Mouse (Mus musculus) hindbrain, embryonic 13.5 days (tissue): ENCODE data around the gene Vldlr. TPM values are rescaled to one million over a fixed set of nuclear protein-coding genes. Genes with fewer than 3 reads are reported as not detected.

Source experiments
- ATAC-seq: fragments of 200-750 bp; cut with Nextera tagmentation; 2 replicates; pipeline ENCODE4 v1.8.0; 2017; ENCODE audit warnings: moderate TSS enrichment; ENCODE audit not compliant: low FRiP score
- H3K27ac ChIP-seq: fragments of 300-500 bp; sonication (generic); 2 replicates; pipeline ENCODE4 v1.5.1; 2015; ENCODE audit warnings: inconsistent platforms, mild to moderate bottlenecking, moderate library complexity
- H3K27me3 ChIP-seq: fragments of 300-500 bp; sonication (generic); 2 replicates; pipeline ENCODE4 v1.6.1; 2015; ENCODE audit warnings: mild to moderate bottlenecking, inconsistent platforms
- H3K36me3 ChIP-seq: fragments of 300-500 bp; sonication (generic); 2 replicates; pipeline ENCODE4 v1.6.1; 2015; ENCODE audit warnings: mild to moderate bottlenecking, inconsistent platforms
- H3K4me1 ChIP-seq: fragments of 300-500 bp; sonication (generic); replicated peaks from 2 replicates; pipeline ENCODE4 v1.6.1; 2015; ENCODE audit warnings: inconsistent platforms
- H3K4me2 ChIP-seq: fragments of 300-500 bp; sonication (generic); 2 replicates; pipeline ENCODE4 v1.6.1; 2015; ENCODE audit warnings: inconsistent platforms, mild to moderate bottlenecking, moderate library complexity
- H3K4me3 ChIP-seq: fragments of 300-500 bp; sonication (generic); 2 replicates; pipeline ENCODE4 v1.5.1; 2015; ENCODE audit warnings: mild to moderate bottlenecking, inconsistent platforms
- H3K9ac ChIP-seq: fragments of 300-500 bp; sonication (generic); 2 replicates; pipeline ENCODE4 v1.6.1; 2015; ENCODE audit warnings: mild to moderate bottlenecking, inconsistent platforms
- H3K9me3 ChIP-seq: fragments of 300-500 bp; sonication (generic); 2 replicates; pipeline ENCODE4 v1.6.1; 2016; ENCODE audit warnings: inconsistent platforms
- WGBS: fragments of 180-500 bp; shearing (Covaris S2); methylation state at CpG from one replicate; pipeline ENCODE4 v1.1.7; 2015; 5-methylcytosine and 5-hydroxymethylcytosine counted together
- polyA plus RNA-seq: library from polyadenylated mRNA; unstranded; fragments of >200 nt; fragmentation: Nextera tagmentation; extraction: Ambion mirVana; gene quantifications from 2 replicates; pipeline ENCODE4 v1.2.1, GENCODE M21; 2015

The Vldlr gene
- polyA plus RNA-seq, 1 experiment from 2014 or later, result 20.2 TPM

DNA sequence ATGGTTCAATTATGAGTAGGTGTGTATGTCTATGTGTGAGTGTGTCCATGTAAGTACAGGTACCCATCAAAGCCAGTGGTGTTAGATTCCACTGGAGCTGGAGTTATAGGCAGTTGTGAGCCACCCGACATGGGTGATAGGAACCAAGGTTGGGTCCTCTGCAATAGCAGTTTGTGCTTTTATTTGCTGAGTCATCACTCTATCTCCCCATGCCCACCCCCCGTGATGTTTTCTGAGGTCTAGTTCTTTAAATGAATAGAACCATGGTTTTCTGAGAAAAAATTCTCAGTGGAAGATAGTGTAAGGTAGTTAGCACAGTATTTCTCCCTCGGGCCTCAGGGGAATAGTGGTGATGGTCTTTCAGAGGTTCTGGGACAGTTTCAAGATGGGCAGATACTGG is 39.4 kb downstream of the Vldlr start:
- Histone ChIP-seq H3K27me3 (no peaks in the 10 kb centered on the region), H3K4me2 (no peak overlapping the region), H3K4me3 (no peak overlapping the region), H3K9ac (no peak overlapping the region), H3K9me3 (no peaks in the 10 kb centered on the region), H3K27ac (no peak overlapping the region), H3K4me1 (no peaks in the 10 kb centered on the region), H3K36me3 (peaks cover 21% of the 10 kb centered on the region)
- 89% methylated on average over 3 of the region's 3 CpGs for WGBS
- ATAC-seq, result no peak

DNA sequence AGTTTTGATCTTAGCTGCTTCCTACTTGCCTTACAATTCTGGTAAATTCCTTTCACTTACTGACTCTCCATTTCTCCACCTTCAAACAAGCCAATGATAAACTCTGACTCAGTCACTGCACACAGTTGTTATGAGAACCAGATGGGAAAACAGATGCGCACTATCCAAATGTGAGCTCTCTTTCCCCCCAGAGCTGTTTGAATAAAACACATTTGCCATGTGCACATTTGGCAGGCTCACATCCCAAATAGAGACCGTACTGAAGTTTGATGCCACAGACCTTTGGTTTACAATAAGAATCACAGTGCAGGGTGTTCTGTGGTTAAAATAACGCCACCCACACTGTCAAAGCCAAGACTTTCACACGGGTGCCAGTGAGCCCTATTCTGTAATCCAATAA is 43.8 kb downstream of the Vldlr start:
- 75% methylated on average over 4 of the region's 4 CpGs for WGBS
- Histone ChIP-seq H3K4me1 (no peaks in the 10 kb centered on the region), H3K4me3 (no peak overlapping the region), H3K36me3 (no peaks in the 10 kb centered on the region), H3K9me3 (no peaks in the 10 kb centered on the region), H3K9ac (no peak overlapping the region), H3K27ac (no peak overlapping the region), H3K4me2 (no peak overlapping the region), H3K27me3 (no peaks in the 10 kb centered on the region)
- no peak for ATAC-seq

DNA sequence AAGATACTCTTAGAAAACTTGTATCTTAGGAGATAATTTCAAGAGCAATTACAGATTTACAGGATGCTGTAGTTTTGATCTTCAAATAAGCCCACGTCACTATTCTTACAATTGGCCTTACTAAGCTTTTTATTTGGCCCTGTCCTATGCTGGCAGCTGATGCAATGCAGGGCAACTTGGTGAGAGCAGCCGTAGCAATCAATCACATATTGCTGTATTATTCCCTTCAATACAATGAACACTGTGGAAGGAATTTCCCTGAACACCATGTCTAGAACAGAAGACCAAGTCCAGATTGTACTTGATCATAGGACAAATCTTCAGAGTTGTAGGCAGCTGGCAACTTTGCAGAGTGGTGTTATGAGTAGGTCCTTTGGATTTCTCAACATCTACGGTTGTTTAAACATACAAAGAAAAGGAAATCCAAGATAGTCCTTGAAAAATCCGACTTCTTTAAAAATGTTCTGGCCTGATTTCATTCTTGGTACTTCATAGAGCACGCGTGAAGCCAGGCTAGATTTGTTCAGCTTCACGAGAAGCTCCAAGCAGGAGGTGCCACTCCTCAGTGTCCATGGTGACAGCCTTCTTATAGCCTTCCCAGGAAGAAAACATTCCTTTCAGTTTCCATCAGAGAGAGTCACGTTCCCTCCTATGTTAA is 44.5 kb downstream of the Vldlr start:
- 89% methylated on average over 8 of the region's 8 CpGs for WGBS
- Histone ChIP-seq H3K4me3 (no peak overlapping the region), H3K9ac (no peak overlapping the region), H3K4me1 (no peaks in the 10 kb centered on the region), H3K36me3 (no peaks in the 10 kb centered on the region), H3K27me3 (no peaks in the 10 kb centered on the region), H3K27ac (no peak overlapping the region), H3K4me2 (no peak overlapping the region), H3K9me3 (no peaks in the 10 kb centered on the region)
- no peak for ATAC-seq

DNA sequence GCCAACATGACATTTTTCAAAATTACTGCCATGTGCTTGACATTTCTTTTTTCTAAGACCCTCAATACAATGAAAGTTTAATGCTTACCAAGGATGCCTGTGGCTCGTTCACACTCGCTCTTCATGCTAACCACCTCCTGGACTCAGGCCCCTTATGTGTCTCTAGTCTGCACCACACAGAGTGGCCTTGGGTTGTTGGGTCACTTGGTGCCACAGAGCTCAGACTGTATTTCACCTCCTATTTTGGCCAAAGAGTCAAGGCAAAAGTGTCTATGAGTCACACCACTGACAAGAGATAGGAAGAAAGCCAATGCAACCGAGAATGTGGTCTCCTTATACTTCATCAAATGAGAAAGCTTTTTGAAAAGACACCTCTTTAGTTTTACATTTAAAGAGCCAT is 45.9 kb downstream of the Vldlr start:
- no peaks in the 10 kb centered on the region for H3K9me3 ChIP-seq
- no peaks in the 10 kb centered on the region for H3K36me3 ChIP-seq
- ATAC-seq, result no peak
- WGBS, result 93% methylated on average over 3 of the region's 3 CpGs
- H3K9ac ChIP-seq, result no peak overlapping the region
- H3K4me3 ChIP-seq, result no peak overlapping the region
- H3K4me1 ChIP-seq, result no peaks in the 10 kb centered on the region
- H3K27ac ChIP-seq, result no peak overlapping the region
- no peaks in the 10 kb centered on the region for H3K27me3 ChIP-seq
- no peak overlapping the region for H3K4me2 ChIP-seq

DNA sequence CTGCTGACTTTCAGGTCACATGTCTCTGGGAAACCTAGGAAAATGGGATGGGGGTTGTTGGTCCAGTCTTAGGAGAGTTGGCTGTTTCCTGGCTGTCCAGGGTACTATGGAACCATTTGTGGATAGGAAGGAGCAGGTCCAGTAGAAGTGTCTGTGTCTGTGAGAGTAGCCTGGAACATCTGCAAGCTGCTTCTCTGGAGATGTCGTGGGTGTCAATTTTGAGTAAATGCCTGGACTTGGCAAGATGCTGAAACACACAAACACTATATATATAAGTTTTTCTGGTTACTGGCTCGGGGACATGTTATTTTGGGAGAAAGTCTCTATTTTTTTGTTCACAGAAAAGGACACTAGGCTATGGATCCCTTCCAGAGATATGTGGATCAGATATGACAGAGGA is 57.1 kb downstream of the Vldlr start:
- Histone ChIP-seq H3K9ac (no peak overlapping the region), H3K9me3 (no peaks in the 10 kb centered on the region), H3K27me3 (no peaks in the 10 kb centered on the region), H3K4me2 (no peak overlapping the region), H3K27ac (no peak overlapping the region), H3K4me1 (no peaks in the 10 kb centered on the region), H3K4me3 (no peak overlapping the region), H3K36me3 (no peaks in the 10 kb centered on the region)
- WGBS, result 73% methylated on average over 2 of the region's 2 CpGs
- ATAC-seq, result no peak

DNA sequence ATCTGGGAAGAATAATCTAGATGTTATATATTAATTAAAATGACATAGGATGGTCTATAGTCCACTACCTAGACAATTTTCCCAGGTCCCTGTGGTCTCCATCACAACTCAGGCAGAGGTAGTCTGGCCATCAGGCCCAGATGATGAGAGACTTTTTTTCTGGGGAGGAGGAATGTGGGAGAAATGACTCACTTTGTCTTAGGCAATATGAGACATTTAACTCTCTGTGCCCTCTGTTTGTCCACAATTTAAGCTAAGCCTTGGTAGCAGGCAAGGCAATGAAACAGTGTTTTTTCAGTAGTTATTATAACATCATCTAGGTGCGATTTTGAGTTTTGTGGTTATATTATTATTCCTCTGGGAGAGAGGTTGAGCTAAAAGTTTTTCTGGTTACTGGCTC is 58.1 kb downstream of the Vldlr start:
- Histone ChIP-seq H3K27ac (no peak overlapping the region), H3K9ac (no peak overlapping the region), H3K36me3 (no peaks in the 10 kb centered on the region), H3K4me1 (no peaks in the 10 kb centered on the region), H3K27me3 (no peaks in the 10 kb centered on the region), H3K9me3 (no peaks in the 10 kb centered on the region), H3K4me3 (no peak overlapping the region), H3K4me2 (no peak overlapping the region)
- 98% methylated on average over 1 of the region's 1 CpGs for WGBS
- no peak for ATAC-seq

DNA sequence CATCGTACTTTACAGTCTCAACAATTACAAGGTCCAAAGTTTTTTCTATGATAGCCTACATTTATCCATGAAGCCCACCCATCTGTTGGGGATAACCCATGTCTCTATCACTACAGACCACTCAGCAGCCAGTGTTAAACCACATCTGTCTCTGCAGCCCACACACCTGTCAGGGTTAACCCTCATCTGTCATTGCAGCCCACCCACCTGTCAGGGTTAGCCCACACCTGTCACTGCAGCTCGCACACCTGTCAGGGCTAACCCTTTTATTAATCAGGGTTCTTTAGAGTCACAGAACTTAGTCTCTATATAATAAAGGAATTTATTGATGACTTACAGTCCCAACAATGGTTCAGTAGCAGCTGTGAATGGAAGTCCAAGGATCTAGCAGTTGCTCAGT is 62.9 kb downstream of the Vldlr start:
- no peaks in the 10 kb centered on the region for H3K27me3 ChIP-seq
- H3K4me1 ChIP-seq, result no peaks in the 10 kb centered on the region
- no peak overlapping the region for H3K4me2 ChIP-seq
- 94% methylated on average over 2 of the region's 2 CpGs for WGBS
- ATAC-seq, result no peak
- no peak overlapping the region for H3K27ac ChIP-seq
- H3K9me3 ChIP-seq, result no peaks in the 10 kb centered on the region
- no peaks in the 10 kb centered on the region for H3K36me3 ChIP-seq
- no peak overlapping the region for H3K9ac ChIP-seq
- no peak overlapping the region for H3K4me3 ChIP-seq

Other genes with a start within 250 kb of the Vldlr start
- gene Kcnv2, start 106.1 kb downstream of the Vldlr start, polyA plus RNA-seq, result 0.09 and 0.17 TPM in 2 replicates
- gene Pum3, start 213.3 kb downstream of the Vldlr start, polyA plus RNA-seq, result 65.4 and 69.4 TPM in 2 replicates